Mouse (Mus musculus): ENCODE measurements at regions not wholly inside any gene's neighbourhood (a gene's known extent, or its start where the extent isn't known, plus 50 kb on each side); places are given as distances from the start of the nearest gene placed in this dataset.

- WGBS: 40% methylated on average over 2 of the region's 2 CpGs
- H3K27me3 ChIP-seq (replicated peaks; ENCODE audit: control insufficient read depth, insufficient read depth, low read length): no peaks in the 10 kb centered on the region
Measured at GRCm38 (mm10) chr12:11518379-11518778, 62.5 kb downstream of the Rad51ap2 start.

GRCm38 (mm10) chr12:11562891-11563290, 107.0 kb downstream of the Rad51ap2 start:
- H3K36me3 ChIP-seq (ENCODE audit: control insufficient read depth, insufficient read depth, low read length): no peaks in the 10 kb centered on the region
- no peaks in the 10 kb centered on the region for H3K27me3 ChIP-seq (replicated peaks; ENCODE audit: control insufficient read depth, insufficient read depth, low read length)
- H3K27ac ChIP-seq (ENCODE audit: insufficient read depth, low read depth, low read length): no peak overlapping the region
- no peak overlapping the region for H3K4me3 ChIP-seq (ENCODE audit: insufficient read depth, low read depth, low read length)
- DNase-seq: no peak
- TF ChIP-seq CTCF (conservative IDR thresholded peaks at IDR 0.05; ENCODE audit: insufficient read depth, insufficient read length, low read depth, low read length): no peak
- no peak for TF ChIP-seq POLR2A (IDR thresholded peaks at IDR 0.05; ENCODE audit: low read depth, low read length)
- no peaks in the 10 kb centered on the region for H3K4me1 ChIP-seq (ENCODE audit: control insufficient read depth, insufficient read depth, low read length)
- WGBS: 80% methylated on average over 6 of the region's 6 CpGs

More at GRCm38 (mm10) chr12:11518379-11518778, 62.5 kb downstream of the Rad51ap2 start:
- no peak for DNase-seq
- Histone ChIP-seq H3K4me1 (ENCODE audit: control insufficient read depth, insufficient read depth, low read length) (no peaks in the 10 kb centered on the region), H3K4me3 (ENCODE audit: insufficient read depth, low read depth, low read length) (no peak overlapping the region), H3K27ac (ENCODE audit: insufficient read depth, low read depth, low read length) (no peak overlapping the region), H3K36me3 (ENCODE audit: control insufficient read depth, insufficient read depth, low read length) (no peaks in the 10 kb centered on the region)
- TF ChIP-seq POLR2A (IDR thresholded peaks at IDR 0.05; ENCODE audit: low read depth, low read length): no peak
- no peak for TF ChIP-seq CTCF (conservative IDR thresholded peaks at IDR 0.05; ENCODE audit: insufficient read depth, insufficient read length, low read depth, low read length)

GRCm38 (mm10) chr12:11570160-11570559, 114.3 kb downstream of the Rad51ap2 start:
- no peaks in the 10 kb centered on the region for H3K27me3 ChIP-seq (replicated peaks; ENCODE audit: control insufficient read depth, insufficient read depth, low read length)
- no peak for DNase-seq
- 89% methylated on average over 1 of the region's 1 CpGs for WGBS
- H3K27ac ChIP-seq (ENCODE audit: insufficient read depth, low read depth, low read length): no peak overlapping the region
- no peak overlapping the region for H3K4me3 ChIP-seq (ENCODE audit: insufficient read depth, low read depth, low read length)
- TF ChIP-seq POLR2A (IDR thresholded peaks at IDR 0.05; ENCODE audit: low read depth, low read length) (no peak), CTCF (conservative IDR thresholded peaks at IDR 0.05; ENCODE audit: insufficient read depth, insufficient read length, low read depth, low read length) (no peak)
- no peaks in the 10 kb centered on the region for H3K4me1 ChIP-seq (ENCODE audit: control insufficient read depth, insufficient read depth, low read length)
- no peaks in the 10 kb centered on the region for H3K36me3 ChIP-seq (ENCODE audit: control insufficient read depth, insufficient read depth, low read length)

- Histone ChIP-seq H3K4me3 (ENCODE audit: insufficient read depth, low read depth, low read length) (no peak overlapping the region), H3K27me3 (replicated peaks; ENCODE audit: control insufficient read depth, insufficient read depth, low read length) (no peaks in the 10 kb centered on the region), H3K4me1 (ENCODE audit: control insufficient read depth, insufficient read depth, low read length) (no peaks in the 10 kb centered on the region), H3K27ac (ENCODE audit: insufficient read depth, low read depth, low read length) (no peak overlapping the region), H3K36me3 (ENCODE audit: control insufficient read depth, insufficient read depth, low read length) (no peaks in the 10 kb centered on the region)
- 69% methylated on average over 2 of the region's 2 CpGs for WGBS
- TF ChIP-seq POLR2A (IDR thresholded peaks at IDR 0.05; ENCODE audit: low read depth, low read length) (no peak), CTCF (conservative IDR thresholded peaks at IDR 0.05; ENCODE audit: insufficient read depth, insufficient read length, low read depth, low read length) (no peak)
- DNase-seq: no peak
Measured at GRCm38 (mm10) chr12:11603946-11604345, 148.1 kb downstream of the Rad51ap2 start.

GRCm38 (mm10) chr12:11608733-11609132, 152.9 kb downstream of the Rad51ap2 start:
- Histone ChIP-seq H3K4me1 (ENCODE audit: control insufficient read depth, insufficient read depth, low read length) (no peaks in the 10 kb centered on the region), H3K27ac (ENCODE audit: insufficient read depth, low read depth, low read length) (no peak overlapping the region), H3K4me3 (ENCODE audit: insufficient read depth, low read depth, low read length) (no peak overlapping the region), H3K27me3 (replicated peaks; ENCODE audit: control insufficient read depth, insufficient read depth, low read length) (no peaks in the 10 kb centered on the region), H3K36me3 (ENCODE audit: control insufficient read depth, insufficient read depth, low read length) (no peaks in the 10 kb centered on the region)
- no peak for DNase-seq
- no peak for TF ChIP-seq CTCF (conservative IDR thresholded peaks at IDR 0.05; ENCODE audit: insufficient read depth, insufficient read length, low read depth, low read length)
- TF ChIP-seq POLR2A (IDR thresholded peaks at IDR 0.05; ENCODE audit: low read depth, low read length): no peak

- TF ChIP-seq POLR2A (IDR thresholded peaks at IDR 0.05; ENCODE audit: low read depth, low read length) (no peak), CTCF (conservative IDR thresholded peaks at IDR 0.05; ENCODE audit: insufficient read depth, insufficient read length, low read depth, low read length) (no peak)
- Histone ChIP-seq H3K27me3 (replicated peaks; ENCODE audit: control insufficient read depth, insufficient read depth, low read length) (no peaks in the 10 kb centered on the region), H3K27ac (ENCODE audit: insufficient read depth, low read depth, low read length) (no peak overlapping the region), H3K4me3 (ENCODE audit: insufficient read depth, low read depth, low read length) (no peak overlapping the region), H3K4me1 (ENCODE audit: control insufficient read depth, insufficient read depth, low read length) (no peaks in the 10 kb centered on the region), H3K36me3 (ENCODE audit: control insufficient read depth, insufficient read depth, low read length) (no peaks in the 10 kb centered on the region)
- WGBS: 80% methylated on average over 2 of the region's 2 CpGs
- DNase-seq: no peak
Measured at GRCm38 (mm10) chr12:11611656-11612055, 155.8 kb downstream of the Rad51ap2 start.

GRCm38 (mm10) chr12:11615237-11615636, 159.4 kb downstream of the Rad51ap2 start:
- H3K27ac ChIP-seq (ENCODE audit: insufficient read depth, low read depth, low read length): no peak overlapping the region
- no peak for DNase-seq
- no peaks in the 10 kb centered on the region for H3K27me3 ChIP-seq (replicated peaks; ENCODE audit: control insufficient read depth, insufficient read depth, low read length)
- no peaks in the 10 kb centered on the region for H3K4me1 ChIP-seq (ENCODE audit: control insufficient read depth, insufficient read depth, low read length)
- WGBS: 52% methylated on average over 2 of the region's 2 CpGs
- TF ChIP-seq CTCF (conservative IDR thresholded peaks at IDR 0.05; ENCODE audit: insufficient read depth, insufficient read length, low read depth, low read length) (no peak), POLR2A (IDR thresholded peaks at IDR 0.05; ENCODE audit: low read depth, low read length) (no peak)
- no peaks in the 10 kb centered on the region for H3K36me3 ChIP-seq (ENCODE audit: control insufficient read depth, insufficient read depth, low read length)
- H3K4me3 ChIP-seq (ENCODE audit: insufficient read depth, low read depth, low read length): no peak overlapping the region

- Histone ChIP-seq H3K27me3 (replicated peaks; ENCODE audit: control insufficient read depth, insufficient read depth, low read length) (no peaks in the 10 kb centered on the region), H3K4me3 (ENCODE audit: insufficient read depth, low read depth, low read length) (no peak overlapping the region), H3K4me1 (ENCODE audit: control insufficient read depth, insufficient read depth, low read length) (no peaks in the 10 kb centered on the region), H3K27ac (ENCODE audit: insufficient read depth, low read depth, low read length) (no peak overlapping the region), H3K36me3 (ENCODE audit: control insufficient read depth, insufficient read depth, low read length) (no peaks in the 10 kb centered on the region)
- TF ChIP-seq CTCF (conservative IDR thresholded peaks at IDR 0.05; ENCODE audit: insufficient read depth, insufficient read length, low read depth, low read length): no peak
- TF ChIP-seq POLR2A (IDR thresholded peaks at IDR 0.05; ENCODE audit: low read depth, low read length): no peak
- 56% methylated on average over 1 of the region's 1 CpGs for WGBS
- DNase-seq: peak; percentile 61
Measured at GRCm38 (mm10) chr12:11623561-11623960, 167.7 kb downstream of the Rad51ap2 start.
